In the genomic region with DNA sequence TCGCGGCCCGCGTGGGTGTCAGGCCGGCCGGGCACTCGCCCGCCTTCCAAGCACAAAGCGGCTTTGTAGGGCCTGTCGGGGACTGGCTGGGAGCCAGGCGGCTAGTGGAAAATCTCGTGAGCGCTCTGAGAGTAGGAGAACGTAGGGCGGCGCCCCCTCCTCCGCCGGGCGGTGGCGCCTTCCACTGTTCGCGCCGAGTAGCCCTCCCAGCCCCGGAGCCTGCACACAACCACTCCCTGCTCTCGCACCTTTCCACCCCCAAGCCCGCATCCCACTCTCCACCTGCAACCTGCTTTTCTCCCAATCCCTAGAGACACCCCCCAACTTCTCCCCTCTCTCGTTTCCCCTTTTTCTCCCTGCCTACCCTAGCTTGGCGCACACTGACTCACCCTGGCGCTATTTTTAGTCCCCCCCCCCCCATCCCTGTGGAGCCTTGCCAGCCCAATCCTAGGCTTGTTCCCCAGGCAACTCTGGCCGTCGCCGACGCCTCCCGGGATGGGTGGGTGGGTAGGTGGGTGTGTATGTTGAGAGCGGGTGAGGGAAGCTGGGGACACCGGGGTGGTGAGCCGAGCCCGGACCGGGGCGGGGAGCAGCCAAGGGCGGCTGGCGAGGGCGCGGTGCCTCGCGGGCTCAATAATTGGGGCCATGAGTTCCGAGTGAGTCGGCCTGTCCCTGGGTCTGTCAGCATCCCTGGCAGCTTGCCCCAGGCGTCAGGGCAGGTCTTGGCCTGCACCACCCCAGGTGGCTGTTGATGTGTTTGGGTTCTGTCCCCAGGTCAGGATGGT, we compare ENCODE assay signal across 8 mouse cellular contexts. TPM values are rescaled to one million over a fixed set of nuclear protein-coding genes. Genes with fewer than 3 reads are reported as not detected.
DNase-seq lines count a peak whose midpoint lies in the region; ATAC-seq lines count a peak whose summit lies in the region.

No protein-coding gene starts in this region.

- ATAC-seq in hindbrain, embryonic 11.5 days (ENCODE audit: low FRiP score), result peak; percentile 68

- H3K4me2 ChIP-seq in hindbrain, embryonic 11.5 days (replicated peaks; ENCODE audit: low read depth, low read length), result peak overlapping the region; percentile 98

- no peaks in the 10 kb centered on the region for H3K27me3 ChIP-seq in hindbrain, embryonic 11.5 days (ENCODE audit: control insufficient read depth, insufficient read depth, low read length)

- peak overlapping the region; percentile 60 for H3K4me3 ChIP-seq in hindbrain, embryonic 11.5 days (ENCODE audit: low read depth, low read length)

- DNase-seq in MEL-GATA-1-ER (ENCODE audit: extremely low read depth, low read depth), result peak; percentile 74
- peak; percentile 95 for DNase-seq in cerebellum, adult 9-11 months
- DNase-seq in frontal cortex, adult 2 months (ENCODE audit: extremely low spot score in 1 of 2, low spot score in 1 of 2), result peak; percentile 82 to 90
- peak; percentile 88 for DNase-seq in hindbrain, embryonic 11.5 days (ENCODE audit: low spot score)
- peak; percentile 68 to 95 for DNase-seq in layer of hippocampus, postnatal 14 days (ENCODE audit: low spot score in 2 of 2)
- peak; percentile 94 for DNase-seq in lung, postnatal 10 days
- DNase-seq in ovary, postnatal 36 days (ENCODE audit: low spot score), result peak; percentile 86
- DNase-seq in thymus, postnatal 14 days, result peak; percentile 90

- H3K27ac ChIP-seq in hindbrain, embryonic 11.5 days (ENCODE audit: low read depth, low read length), result peak overlapping the region; percentile 99

- peaks cover 33% of the 10 kb centered on the region for H3K4me1 ChIP-seq in hindbrain, embryonic 11.5 days (replicated peaks; ENCODE audit: control insufficient read depth, insufficient read depth, low read length)

- whole genome bisulfite sequencing in hindbrain, embryonic 11.5 days, result 0% methylated on average over 38 of the region's 49 CpGs

- H3K9ac ChIP-seq in hindbrain, embryonic 11.5 days (ENCODE audit: low read depth, low read length), result peak overlapping the region; percentile 81

- H3K9me3 ChIP-seq in hindbrain, embryonic 11.5 days (ENCODE audit: control insufficient read depth, low read length), result no peaks in the 10 kb centered on the region

- H3K36me3 ChIP-seq in hindbrain, embryonic 11.5 days (ENCODE audit: control insufficient read depth, insufficient read depth, low read length), result no peaks in the 10 kb centered on the region

RNA-seq across cellular contexts. Expression of a gene that starts 11.8 kb away (rescaled TPM):
- polyA plus RNA-seq in frontal cortex, adult 2 months (2012; rRNA removed), result 92.4 and 104 TPM in 2 replicates
- polyA plus RNA-seq in hindbrain, embryonic 11.5 days (2014; fragmentation: Nextera tagmentation; extraction: Ambion mirVana), result 25.4 and 39.0 TPM in 2 replicates
- total RNA-seq in layer of hippocampus, postnatal 14 days (2021), result 100 to 1,000 TPM; 209 to 228 TPM

RNA-seq across cellular contexts. Expression of a gene that starts 18.5 kb away (rescaled TPM):
- 33.5 and 43.0 TPM in 2 replicates for polyA plus RNA-seq in frontal cortex, adult 2 months (2012; rRNA removed)
- 335 and 344 TPM in 2 replicates for polyA plus RNA-seq in hindbrain, embryonic 11.5 days (2014; fragmentation: Nextera tagmentation; extraction: Ambion mirVana)
- total RNA-seq in layer of hippocampus, postnatal 14 days (2021), result 10 to 100 TPM; 35.3 to 37.1 TPM

RNA-seq across cellular contexts. Expression of a gene that starts 21.9 kb away (rescaled TPM):
- 0.17 and 0.28 TPM in 2 replicates for polyA plus RNA-seq in frontal cortex, adult 2 months (2012; rRNA removed)
- 0.86 and 1.3 TPM in 2 replicates for polyA plus RNA-seq in hindbrain, embryonic 11.5 days (2014; fragmentation: Nextera tagmentation; extraction: Ambion mirVana)
- not detected for total RNA-seq in layer of hippocampus, postnatal 14 days (2021)

RNA-seq across cellular contexts. Expression of a gene that starts 26.6 kb away (rescaled TPM):
- 74.6 and 90.4 TPM in 2 replicates for polyA plus RNA-seq in frontal cortex, adult 2 months (2012; rRNA removed)
- polyA plus RNA-seq in hindbrain, embryonic 11.5 days (2014; fragmentation: Nextera tagmentation; extraction: Ambion mirVana), result 9.9 and 10.6 TPM in 2 replicates
- 10 to 100 TPM; 43.2 to 46.9 TPM for total RNA-seq in layer of hippocampus, postnatal 14 days (2021)

RNA-seq across cellular contexts. Expression of a gene that starts 28.7 kb away (rescaled TPM):
- 38.9 TPM in 2 replicates for polyA plus RNA-seq in frontal cortex, adult 2 months (2012; rRNA removed)
- 12.8 and 14.2 TPM in 2 replicates for polyA plus RNA-seq in hindbrain, embryonic 11.5 days (2014; fragmentation: Nextera tagmentation; extraction: Ambion mirVana)
- 10 to 100 TPM; 41.0 to 47.2 TPM for total RNA-seq in layer of hippocampus, postnatal 14 days (2021)

Comparison
In these comparisons a context has a peak if more than half of its experiments do, and no peak if none do; other contexts are left out.
1. Peak in every context shown above with its lines: DNase-seq, ATAC-seq, H3K4me3 ChIP-seq and H3K27ac ChIP-seq.